Mouse (Mus musculus): Measurements from ENCODE around the gene Gfi1. TPM values are rescaled to one million over a fixed set of nuclear protein-coding genes. Genes with fewer than 3 reads are reported as not detected.

Gene Gfi1
- total and polyA plus RNA-seq, 2 experiments from 2014 or later, result not detected

- H3K27me3 ChIP-seq (ENCODE audit: insufficient read depth, low read length), result peaks cover 80% of the 10 kb centered on the region
- 2% methylated on average over 34 of the region's 34 CpGs for WGBS
- ATAC-seq (no peak), DNase-seq (peak; percentile 76)
- no peak overlapping the region for H3K9ac ChIP-seq
- H3K9me3 ChIP-seq (ENCODE audit: low read length), result no peaks in the 10 kb centered on the region
- H3K4me2 ChIP-seq (ENCODE audit: low read depth), result peak overlapping the region; percentile 24
- no peak for TF ChIP-seq CTCF (IDR thresholded peaks at IDR 0.05; ENCODE audit: low read depth)
- no peaks in the 10 kb centered on the region for H3K36me3 ChIP-seq (ENCODE audit: insufficient read depth)
- no peak overlapping the region for H3K4me3 ChIP-seq (ENCODE audit: low read depth, low read length)
- H3K4me1 ChIP-seq (ENCODE audit: insufficient read depth), result 0 out of 2 replicates have a peak, but pooled peaks cover 8% of the 10 kb centered on the region
- no peak overlapping the region for H3K27ac ChIP-seq (ENCODE audit: low read depth, low read length)
Measured at GRCm38 (mm10) chr5:107722661-107723532, 2.9 kb downstream of the Gfi1 start.

DNA sequence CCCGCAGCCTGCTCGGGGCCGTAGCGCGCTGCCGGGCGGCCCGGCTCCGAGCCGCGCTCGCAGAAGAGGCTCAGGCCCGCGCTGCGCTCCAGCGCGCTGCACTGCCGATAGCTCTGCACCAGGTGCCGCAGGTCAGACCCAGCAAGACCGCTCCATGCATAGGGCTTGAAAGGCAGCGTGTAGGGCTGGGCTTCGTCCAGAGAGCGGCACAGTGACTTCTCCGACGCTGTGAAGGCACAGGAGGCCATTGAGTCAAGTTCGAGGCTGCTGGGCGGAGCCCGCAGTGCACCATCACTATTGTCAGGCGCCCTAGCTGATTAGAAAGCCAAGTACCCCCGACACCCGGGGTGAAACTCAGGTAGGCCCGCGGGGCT lies 4.2 kb downstream of the Gfi1 start:
- WGBS, result 2% methylated on average over 33 of the region's 33 CpGs
- DNase-seq (peak; percentile 34), ATAC-seq (peak; percentile 30; the same call in 1 of the 2 replicates)
- Histone ChIP-seq H3K27ac (ENCODE audit: low read depth, low read length) (no peak overlapping the region), H3K4me2 (ENCODE audit: low read depth) (peak overlapping the region; percentile 48), H3K9ac (0 out of 2 replicates have a peak overlapping the region, but pooled peaks have one; percentile 6), H3K4me3 (ENCODE audit: low read depth, low read length) (peak overlapping the region; percentile 26), H3K27me3 (ENCODE audit: insufficient read depth, low read length) (peaks cover 82% of the 10 kb centered on the region), H3K36me3 (ENCODE audit: insufficient read depth) (no peaks in the 10 kb centered on the region), H3K4me1 (ENCODE audit: insufficient read depth) (0 out of 2 replicates have a peak, but pooled peaks cover 8% of the 10 kb centered on the region), H3K9me3 (ENCODE audit: low read length) (no peaks in the 10 kb centered on the region)
- TF ChIP-seq CTCF (IDR thresholded peaks at IDR 0.05; ENCODE audit: low read depth), result no peak

DNA sequence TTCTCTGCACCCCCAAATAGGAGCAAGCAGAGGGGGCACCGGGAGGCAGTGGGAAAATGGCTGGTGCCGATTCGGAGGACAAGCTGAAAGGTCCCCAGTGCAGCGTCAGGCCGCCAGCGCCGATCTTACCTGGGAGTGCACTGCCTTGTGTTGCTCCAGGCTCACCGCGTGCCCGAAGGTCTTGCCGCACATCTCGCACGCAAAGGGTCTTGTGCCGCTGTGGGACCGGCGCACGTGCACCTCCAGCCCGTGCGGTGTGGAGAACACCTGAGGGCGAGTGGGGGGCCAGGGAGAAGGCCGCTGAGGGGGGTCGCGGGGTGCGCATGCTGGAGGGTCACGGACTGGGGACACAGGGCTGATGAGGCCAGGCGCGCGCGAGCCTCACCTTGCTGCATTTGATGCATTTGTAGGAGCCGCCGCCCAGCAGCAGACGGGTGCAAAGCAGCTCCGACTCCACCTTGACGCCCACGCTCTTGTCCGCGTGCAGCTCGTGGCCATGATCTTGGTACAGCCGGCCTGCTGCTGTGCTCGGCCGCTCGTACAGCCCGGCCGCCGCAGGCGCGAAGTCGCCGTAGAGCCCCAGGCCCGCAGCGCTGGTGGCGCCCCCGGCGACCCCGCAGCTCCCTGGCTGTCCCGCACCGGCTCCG lies 4.7 kb downstream of the Gfi1 start:
- TF ChIP-seq CTCF (IDR thresholded peaks at IDR 0.05; ENCODE audit: low read depth), result no peak
- WGBS, result 4% methylated on average over 57 of the region's 58 CpGs
- Histone ChIP-seq H3K27ac (ENCODE audit: low read depth, low read length) (no peak overlapping the region), H3K4me1 (ENCODE audit: insufficient read depth) (0 out of 2 replicates have a peak, but pooled peaks cover 8% of the 10 kb centered on the region), H3K27me3 (ENCODE audit: insufficient read depth, low read length) (peaks cover 82% of the 10 kb centered on the region), H3K4me2 (ENCODE audit: low read depth) (peak overlapping the region; percentile 48), H3K36me3 (ENCODE audit: insufficient read depth) (no peaks in the 10 kb centered on the region), H3K9ac (0 out of 2 replicates have a peak overlapping the region, but pooled peaks have one; percentile 6), H3K9me3 (ENCODE audit: low read length) (no peaks in the 10 kb centered on the region), H3K4me3 (ENCODE audit: low read depth, low read length) (peak overlapping the region; percentile 26)
- peak; percentile 16 for DNase-seq
- peak; percentile 12; the same call in 1 of the 2 replicates for ATAC-seq

DNA sequence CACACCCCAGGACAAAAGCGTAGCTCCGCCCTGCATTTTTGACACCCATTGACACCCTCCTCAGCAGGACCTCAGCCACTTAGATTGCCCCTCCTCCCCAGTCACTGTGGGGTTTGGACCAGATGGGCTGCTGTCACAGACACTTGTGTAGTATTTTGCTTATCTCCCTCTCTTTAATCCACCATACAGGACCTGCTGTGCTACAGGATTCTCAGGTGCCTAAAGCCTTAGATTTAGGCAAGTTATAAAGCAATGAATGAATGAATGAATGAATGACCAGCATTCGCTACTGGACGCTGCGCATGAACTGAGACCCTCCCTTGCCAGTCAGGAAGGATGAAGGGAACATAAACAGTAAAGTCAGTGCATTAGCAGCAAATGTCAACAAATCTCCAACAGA lies 5.3 kb downstream of the Gfi1 start:
- 0 out of 2 replicates have a peak, but pooled peaks cover 8% of the 10 kb centered on the region for H3K4me1 ChIP-seq (ENCODE audit: insufficient read depth)
- ATAC-seq, result no peak
- TF ChIP-seq CTCF (IDR thresholded peaks at IDR 0.05; ENCODE audit: low read depth), result no peak
- WGBS, result 3% methylated on average over 5 of the region's 5 CpGs
- H3K36me3 ChIP-seq (ENCODE audit: insufficient read depth), result no peaks in the 10 kb centered on the region
- H3K9me3 ChIP-seq (ENCODE audit: low read length), result no peaks in the 10 kb centered on the region
- H3K4me3 ChIP-seq (ENCODE audit: low read depth, low read length), result no peak overlapping the region
- H3K27me3 ChIP-seq (ENCODE audit: insufficient read depth, low read length), result peaks cover 77% of the 10 kb centered on the region
- H3K9ac ChIP-seq, result no peak overlapping the region
- no peak overlapping the region for H3K27ac ChIP-seq (ENCODE audit: low read depth, low read length)
- no peak for DNase-seq
- no peak overlapping the region for H3K4me2 ChIP-seq (ENCODE audit: low read depth)

- no peak for TF ChIP-seq CTCF (IDR thresholded peaks at IDR 0.05; ENCODE audit: low read depth)
- no peak for DNase-seq
- WGBS, result 56% methylated on average over 1 of the region's 1 CpGs
Measured at GRCm38 (mm10) chr5:107719786-107720185, 6.0 kb downstream of the Gfi1 start.

GRCm38 (mm10) chr5:107719209-107719608 lies 6.6 kb downstream of the Gfi1 start:
- Histone ChIP-seq H3K4me2 (ENCODE audit: low read depth) (no peak overlapping the region), H3K9me3 (ENCODE audit: low read length) (no peaks in the 10 kb centered on the region), H3K36me3 (ENCODE audit: insufficient read depth) (no peaks in the 10 kb centered on the region), H3K4me1 (ENCODE audit: insufficient read depth) (0 out of 2 replicates have a peak, but pooled peaks cover 8% of the 10 kb centered on the region), H3K4me3 (ENCODE audit: low read depth, low read length) (no peak overlapping the region), H3K9ac (no peak overlapping the region), H3K27me3 (ENCODE audit: insufficient read depth, low read length) (peaks cover 68% of the 10 kb centered on the region), H3K27ac (ENCODE audit: low read depth, low read length) (no peak overlapping the region)
- DNase-seq (no peak), ATAC-seq (no peak)
- 20% methylated on average over 3 of the region's 3 CpGs for WGBS
- TF ChIP-seq CTCF (IDR thresholded peaks at IDR 0.05; ENCODE audit: low read depth), result no peak

More at GRCm38 (mm10) chr5:107719786-107720185, 6.0 kb downstream of the Gfi1 start:
- Histone ChIP-seq H3K36me3 (ENCODE audit: insufficient read depth) (no peaks in the 10 kb centered on the region), H3K9me3 (ENCODE audit: low read length) (no peaks in the 10 kb centered on the region), H3K4me2 (ENCODE audit: low read depth) (no peak overlapping the region), H3K4me3 (ENCODE audit: low read depth, low read length) (no peak overlapping the region), H3K27me3 (ENCODE audit: insufficient read depth, low read length) (peaks cover 73% of the 10 kb centered on the region), H3K4me1 (ENCODE audit: insufficient read depth) (0 out of 2 replicates have a peak, but pooled peaks cover 8% of the 10 kb centered on the region), H3K9ac (no peak overlapping the region), H3K27ac (ENCODE audit: low read depth, low read length) (no peak overlapping the region)
- no peak for ATAC-seq
